Mouse (Mus musculus) right cerebral cortex, postnatal 4 days (tissue): ENCODE results near the gene Slc37a3.

Experiments
- DNase-seq: peaks from one replicate; pipeline ENCODE4 v3.0.0-alpha.2; 2022

Gene Slc37a3

GRCm38 (mm10) chr6:39317854-39318630 lies 59.4 kb downstream of the Slc37a3 start:
- no peak for DNase-seq

GRCm38 (mm10) chr6:39316089-39316488 lies 61.4 kb downstream of the Slc37a3 start:
- DNase-seq: no peak

GRCm38 (mm10) chr6:39314461-39314860 lies 63.0 kb downstream of the Slc37a3 start:
- no peak for DNase-seq

- DNase-seq: no peak
These were observed 65.7 kb downstream of the Slc37a3 start for GRCm38 (mm10) chr6:39311786-39312185.

GRCm38 (mm10) chr6:39304371-39304874 lies 73.1 kb downstream of the Slc37a3 start:
- DNase-seq: no peak

- no peak for DNase-seq
These were observed 76.0 kb downstream of the Slc37a3 start for GRCm38 (mm10) chr6:39301484-39301883.

- no peak for DNase-seq
These were observed 80.4 kb downstream of the Slc37a3 start for GRCm38 (mm10) chr6:39297079-39297478.

GRCm38 (mm10) chr6:39296474-39296873 lies 81.0 kb downstream of the Slc37a3 start:
- no peak for DNase-seq

GRCm38 (mm10) chr6:39295727-39296411 lies 81.6 kb downstream of the Slc37a3 start:
- DNase-seq: no peak

- DNase-seq: no peak
These were observed 87.8 kb downstream of the Slc37a3 start for GRCm38 (mm10) chr6:39289721-39290120.

- no peak for DNase-seq
These were observed 89.7 kb downstream of the Slc37a3 start for GRCm38 (mm10) chr6:39287782-39288181.

- DNase-seq: no peak
These were observed 90.8 kb downstream of the Slc37a3 start for GRCm38 (mm10) chr6:39286732-39287083.

GRCm38 (mm10) chr6:39286053-39286731 lies 91.3 kb downstream of the Slc37a3 start:
- no peak for DNase-seq

GRCm38 (mm10) chr6:39284836-39285235 lies 92.6 kb downstream of the Slc37a3 start:
- no peak for DNase-seq
